Mouse (Mus musculus) lung, adult 2 months (tissue): ENCODE data around the gene Sipa1. TPM values are rescaled to one million over a fixed set of nuclear protein-coding genes. Genes with fewer than 3 reads are reported as not detected.

Experiments used
- DNase-seq: peaks from one replicate; pipeline ENCODE4 v3.0.0; 2022
- H3K4me1 ChIP-seq: fragments of 200-500 bp; 2 replicates; pipeline ENCODE4 v1.6.1; 2011; ENCODE audit warnings: low read length; ENCODE audit not compliant: control insufficient read depth, insufficient read depth
- H3K4me3 ChIP-seq: fragments of 200-500 bp; replicated peaks from 2 replicates; pipeline ENCODE3; 2011; ENCODE audit warnings: low read depth, mild to moderate bottlenecking, control low read depth, low read length; ENCODE audit errors: extremely low read depth
- CTCF ChIP-seq: fragments of 200-500 bp; IDR thresholded peaks from 2 replicates; pipeline ENCODE4 v1.5.1; 2011; ENCODE audit warnings: mild to moderate bottlenecking, low read length, control low read depth; ENCODE audit not compliant: insufficient read depth
- POLR2A ChIP-seq: fragments of 200-500 bp; IDR thresholded peaks from 2 replicates; pipeline ENCODE4 v1.6.1; 2011; ENCODE audit warnings: low read depth, mild to moderate bottlenecking, control low read depth, low read length, borderline replicate concordance; ENCODE audit errors: extremely low read depth
- WGBS: fragments of 180-500 bp; shearing (Covaris S2); methylation state at CpG from one replicate; pipeline ENCODE4 v1.1.7; 2018; 5-methylcytosine and 5-hydroxymethylcytosine counted together
- polyA plus RNA-seq: library from polyadenylated mRNA; depleted of rRNA; stranded (reverse); fragments of >200 nt; gene quantifications from 2 replicates; pipeline ENCODE4 v1.2.3, GENCODE M21; 2012

The Sipa1 gene
- polyA plus RNA-seq, 1 experiment, result 163 TPM

- WGBS, result 68% methylated on average over 41 of the region's 41 CpGs
- no peak for TF ChIP-seq POLR2A
- TF ChIP-seq CTCF, result no peak
- no peak for DNase-seq
- Histone ChIP-seq H3K4me1 (peaks cover 9% of the 10 kb centered on the region), H3K4me3 (no peak overlapping the region)
Measured at GRCm38 (mm10) chr19:5695849-5696462, 32.4 kb upstream of the Sipa1 start.

GRCm38 (mm10) chr19:5693801-5694200 lies 30.3 kb upstream of the Sipa1 start:
- WGBS, result 65% methylated on average over 6 of the region's 6 CpGs
- H3K4me1 ChIP-seq, result peaks cover 14% of the 10 kb centered on the region
- no peak for DNase-seq
- H3K4me3 ChIP-seq, result no peak overlapping the region
- TF ChIP-seq POLR2A, result no peak
- no peak for TF ChIP-seq CTCF

GRCm38 (mm10) chr19:5692913-5693396 lies 29.4 kb upstream of the Sipa1 start:
- no peak for DNase-seq
- peak overlapping the region; percentile 25 for H3K4me3 ChIP-seq
- WGBS, result 27% methylated on average over 10 of the region's 10 CpGs
- TF ChIP-seq CTCF (no peak), POLR2A (no peak)
- peaks cover 14% of the 10 kb centered on the region for H3K4me1 ChIP-seq

- 32% methylated on average over 10 of the region's 10 CpGs for WGBS
- H3K4me1 ChIP-seq, result peaks cover 19% of the 10 kb centered on the region
- no peak for TF ChIP-seq POLR2A
- no peak for TF ChIP-seq CTCF
- peak overlapping the region; percentile 97 for H3K4me3 ChIP-seq
- DNase-seq, result peak; percentile 50
Measured at GRCm38 (mm10) chr19:5692086-5692912, 28.8 kb upstream of the Sipa1 start.

GRCm38 (mm10) chr19:5691601-5692000 lies 28.1 kb upstream of the Sipa1 start:
- no peak for TF ChIP-seq CTCF
- TF ChIP-seq POLR2A, result peak; percentile 55; the same call in 1 of the 2 replicates
- Histone ChIP-seq H3K4me3 (peak overlapping the region; percentile 97), H3K4me1 (peaks cover 20% of the 10 kb centered on the region)
- WGBS, result 40% methylated on average over 5 of the region's 5 CpGs
- peak; percentile 33 for DNase-seq

GRCm38 (mm10) chr19:5690343-5690735 lies 26.8 kb upstream of the Sipa1 start:
- TF ChIP-seq CTCF (no peak), POLR2A (0 out of 2 replicates have a peak, but pooled peaks have one; percentile 6)
- DNase-seq, result no peak
- Histone ChIP-seq H3K4me3 (peak overlapping the region; percentile 97), H3K4me1 (peaks cover 20% of the 10 kb centered on the region)
- WGBS, result 19% methylated on average over 15 of the region's 15 CpGs

GRCm38 (mm10) chr19:5689565-5690342 lies 26.2 kb upstream of the Sipa1 start:
- Histone ChIP-seq H3K4me3 (peak overlapping the region; percentile 97), H3K4me1 (peaks cover 20% of the 10 kb centered on the region)
- peak; percentile 90 for DNase-seq
- TF ChIP-seq POLR2A, result peak; percentile 83; the same call in 1 of the 2 replicates
- TF ChIP-seq CTCF, result no peak
- 2% methylated on average over 42 of the region's 42 CpGs for WGBS

- peaks cover 20% of the 10 kb centered on the region for H3K4me1 ChIP-seq
- under 1% methylated on average over 7 of the region's 7 CpGs for WGBS
- H3K4me3 ChIP-seq, result peak overlapping the region; percentile 97
- no peak for TF ChIP-seq POLR2A
- TF ChIP-seq CTCF, result no peak
- no peak for DNase-seq
Measured at GRCm38 (mm10) chr19:5689088-5689428, 25.6 kb upstream of the Sipa1 start.
